ENCODE assay signal across 9 mouse cellular contexts in the genomic region with DNA sequence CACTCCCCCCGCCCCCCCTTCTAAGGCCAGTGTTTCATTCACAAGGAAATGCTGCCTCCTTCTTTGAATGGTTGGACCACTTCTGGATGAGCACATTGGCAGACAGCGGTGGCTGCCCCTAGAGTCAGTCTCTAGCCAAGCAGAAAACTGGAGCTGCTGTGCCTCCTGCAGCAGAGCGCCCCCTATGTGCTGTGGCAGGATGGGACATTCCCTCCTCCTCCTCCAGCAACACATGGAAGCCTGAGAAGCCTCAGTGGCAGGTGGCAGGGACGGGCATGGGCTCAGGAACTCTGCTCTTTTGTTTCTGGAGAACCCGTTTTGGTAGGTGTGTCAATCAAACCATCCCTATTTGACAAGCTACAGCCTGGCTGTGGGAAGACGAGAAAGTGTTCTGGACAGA. TPM values are rescaled to one million over a fixed set of nuclear protein-coding genes. Genes with fewer than 3 reads are reported as not detected.
DNase-seq lines count a peak whose midpoint lies in the region; ATAC-seq and TF ChIP-seq lines count a peak whose summit lies in the region.
"Had no signal": no experiment of that assay in that cellular context is flagged by ENCODE, and none has a peak within 500 bp of the region (broad histone marks: within the 10 kb centered on the region; RNA-seq: fewer than 3 reads in every experiment).

No protein-coding gene starts in this region.

- H3K27me3 ChIP-seq in hindbrain, postnatal 0 days (ENCODE audit: insufficient read depth, low read length) = no peaks in the 10 kb centered on the region
- no peaks in the 10 kb centered on the region for H3K27me3 ChIP-seq in hindbrain, embryonic 14.5 days (ENCODE audit: control insufficient read depth, insufficient read depth, low read length)
- H3K27me3 ChIP-seq in MEL (ENCODE audit: control insufficient read depth in 1 of 2, insufficient read depth in 2 of 2, low read length in 2 of 2) = no peaks in the 10 kb centered on the region
- H3K27me3 ChIP-seq in lung, embryonic 14.5 days (ENCODE audit: insufficient read depth, low read length) = no peaks in the 10 kb centered on the region

- H3K79me2 ChIP-seq in MEL (ENCODE audit: control insufficient read depth, insufficient read depth, low read length, poor library complexity) = peaks cover 96% of the 10 kb centered on the region

- no peak overlapping the region for H3K4me3 ChIP-seq in hindbrain, postnatal 0 days (ENCODE audit: low read length)
- no peak overlapping the region for H3K4me3 ChIP-seq in hindbrain, embryonic 14.5 days (replicated peaks; ENCODE audit: low read length)
- H3K4me3 ChIP-seq in MEL (ENCODE audit: control insufficient read depth in 1 of 2, insufficient read depth in 1 of 2, low read depth in 2 of 2, low read length in 2 of 2) = no peak overlapping the region
- no peak overlapping the region for H3K4me3 ChIP-seq in lung, embryonic 14.5 days (ENCODE audit: low read depth, low read length)

- no peak overlapping the region for H3K27ac ChIP-seq in hindbrain, postnatal 0 days
- no peak overlapping the region for H3K27ac ChIP-seq in hindbrain, embryonic 14.5 days
- 0 out of 2 replicates have a peak overlapping the region, but pooled peaks have one; percentile 4 for H3K27ac ChIP-seq in MEL (ENCODE audit: control insufficient read depth, low read depth, low read length)
- no peak overlapping the region for H3K27ac ChIP-seq in lung, embryonic 14.5 days (ENCODE audit: low read depth)

- no peak for TF ChIP-seq EP300 in MEL (IDR thresholded peaks at IDR 0.05; ENCODE audit: low read depth in 1 of 2, low read length in 2 of 2)

- TF ChIP-seq POLR2A in MEL (IDR thresholded peaks at IDR 0.05; ENCODE audit: control insufficient read depth in 1 of 2, insufficient read depth in 1 of 2, low read depth in 1 of 2, low read length in 2 of 2, poor library complexity in 1 of 2) = no peak

- TF ChIP-seq CTCF in hindbrain, postnatal 0 days (IDR thresholded peaks at IDR 0.05; ENCODE audit: low read depth) = peak; percentile 64
- TF ChIP-seq CTCF in MEL (IDR thresholded peaks at IDR 0.05 in 2 of 3, conservative IDR thresholded peaks at IDR 0.05 in 1 of 3; ENCODE audit: control insufficient read depth in 1 of 3, insufficient read depth in 1 of 3, low read depth in 2 of 3, low read length in 3 of 3, poor library complexity in 1 of 3, severe bottlenecking in 1 of 3) = peak; percentile 67 to 84 (median 68)
- peak; percentile 58 for TF ChIP-seq CTCF in lung, embryonic 14.5 days (IDR thresholded peaks at IDR 0.05; ENCODE audit: low read depth)

- H3K4me1 ChIP-seq in hindbrain, postnatal 0 days (ENCODE audit: insufficient read depth, low read length) = peaks cover 8% of the 10 kb centered on the region
- peaks cover 18% of the 10 kb centered on the region for H3K4me1 ChIP-seq in hindbrain, embryonic 14.5 days (replicated peaks; ENCODE audit: control insufficient read depth, insufficient read depth, low read length)
- H3K4me1 ChIP-seq in MEL (ENCODE audit: control insufficient read depth in 1 of 2, insufficient read depth in 2 of 2, low read length in 2 of 2) = peaks cover 32 to 66% of the 10 kb centered on the region in 2 experiments
- peaks cover 15% of the 10 kb centered on the region for H3K4me1 ChIP-seq in lung, embryonic 14.5 days (ENCODE audit: insufficient read depth)

- no peaks in the 10 kb centered on the region for H3K9me3 ChIP-seq in hindbrain, postnatal 0 days (ENCODE audit: low read length)
- H3K9me3 ChIP-seq in hindbrain, embryonic 14.5 days (ENCODE audit: control insufficient read depth, low read length) = no peaks in the 10 kb centered on the region
- H3K9me3 ChIP-seq in MEL (replicated peaks; ENCODE audit: insufficient read depth, low read length) = no peaks in the 10 kb centered on the region
- H3K9me3 ChIP-seq in lung, embryonic 14.5 days (ENCODE audit: low read depth, low read length) = no peaks in the 10 kb centered on the region

- TF ChIP-seq RAD21 in MEL (IDR thresholded peaks at IDR 0.05; ENCODE audit: low read depth, low read length) = no peak

- 68% methylated on average over 6 of the region's 6 CpGs for WGBS in hindbrain, postnatal 0 days
- WGBS in hindbrain, embryonic 14.5 days = 70% methylated on average over 6 of the region's 6 CpGs
- WGBS in lung, embryonic 14.5 days = 67% methylated on average over 6 of the region's 6 CpGs

- peak; percentile 20 for DNase-seq in adrenal gland, postnatal 10 days
- DNase-seq in adrenal gland, adult 2 months = no peak
- DNase-seq in hindbrain, postnatal 0 days (ENCODE audit: low spot score) = no peak
- no peak for DNase-seq in hindbrain, embryonic 14.5 days (ENCODE audit: low spot score)
- peak; percentile 67 for DNase-seq in MEL (ENCODE audit: low read depth, low spot score)
- DNase-seq in lung, embryonic 14.5 days = no peak
- DNase-seq in spleen, adult 18-20 months = no peak
- DNase-seq in embryo, embryonic 10 days (ENCODE audit: low spot score) = no peak

- H3K36me3 ChIP-seq in hindbrain, postnatal 0 days (ENCODE audit: insufficient read depth, low read length) = no peaks in the 10 kb centered on the region
- no peaks in the 10 kb centered on the region for H3K36me3 ChIP-seq in hindbrain, embryonic 14.5 days (replicated peaks; ENCODE audit: control insufficient read depth, insufficient read depth)
- H3K36me3 ChIP-seq in MEL (ENCODE audit: control insufficient read depth in 1 of 2, insufficient read depth in 2 of 2, low read length in 2 of 2) = peaks cover 12 to 58% of the 10 kb centered on the region in 2 experiments
- no peaks in the 10 kb centered on the region for H3K36me3 ChIP-seq in lung, embryonic 14.5 days (ENCODE audit: insufficient read depth)

- ATAC-seq in hindbrain, postnatal 0 days = no peak
- no peak for ATAC-seq in hindbrain, embryonic 14.5 days (ENCODE audit: low FRiP score)
- ATAC-seq in lung, embryonic 14.5 days (ENCODE audit: insufficient read depth) = no peak

- no peak overlapping the region for H3K9ac ChIP-seq in hindbrain, postnatal 0 days (replicated peaks; ENCODE audit: low read length)
- no peak overlapping the region for H3K9ac ChIP-seq in hindbrain, embryonic 14.5 days
- H3K9ac ChIP-seq in MEL (ENCODE audit: control insufficient read depth, low read depth, low read length, poor library complexity, severe bottlenecking) = no peak overlapping the region
- no peak overlapping the region for H3K9ac ChIP-seq in lung, embryonic 14.5 days

- no peak overlapping the region for H3K4me2 ChIP-seq in hindbrain, postnatal 0 days (ENCODE audit: low read depth, low read length)
- no peak overlapping the region for H3K4me2 ChIP-seq in hindbrain, embryonic 14.5 days (replicated peaks)
- H3K4me2 ChIP-seq in lung, embryonic 14.5 days = no peak overlapping the region

RNA-seq across cellular contexts. Expression of gene Sept8, which starts 5.8 kb away (rescaled TPM):
- 10 to 100 TPM; 41.2 to 49.2 TPM for total RNA-seq in adrenal gland, postnatal 10 days (2021)
- 10 to 100 TPM; 38.1 to 43.7 TPM for total RNA-seq in adrenal gland, adult 2 months (2021)
- 32.7 and 46.9 TPM in 2 replicates for polyA plus RNA-seq in adrenal gland, adult 2 months (2012; rRNA removed)
- total RNA-seq in hindbrain, postnatal 0 days (2014; rRNA removed) = 55.3 and 56.6 TPM in 2 replicates
- polyA plus RNA-seq in hindbrain, postnatal 0 days (2015; fragmentation: Nextera tagmentation; extraction: Ambion mirVana) = 19.1 and 20.9 TPM in 2 replicates
- 21.6 and 23.7 TPM in 2 replicates for polyA plus RNA-seq in hindbrain, embryonic 14.5 days (2014; fragmentation: Nextera tagmentation; extraction: Ambion mirVana)
- total RNA-seq in MEL (2012; rRNA removed) = 199 and 278 TPM in 2 replicates
- 100 to 1,000 TPM; 196 to 294 TPM for polyA plus RNA-seq in MEL (2012; ENCODE audit: insufficient read depth in 1 of 2, insufficient read length in 2 of 2, low read depth in 1 of 2, low replicate concordance in 2 of 2, missing spikeins in 1 of 2)
- 25.3 and 25.6 TPM in 2 replicates for polyA plus RNA-seq in lung, embryonic 14.5 days (2014; fragmentation: Nextera tagmentation; extraction: Ambion mirVana)

RNA-seq across cellular contexts. Expression of gene Kif3a, which starts 42.3 kb away (rescaled TPM):
- 10 to 100 TPM; 24.2 to 26.5 TPM for total RNA-seq in adrenal gland, postnatal 10 days (2021)
- 10 to 100 TPM; 23.0 to 29.8 TPM for total RNA-seq in adrenal gland, adult 2 months (2021)
- 3.1 and 3.6 TPM in 2 replicates for polyA plus RNA-seq in adrenal gland, adult 2 months (2012; rRNA removed)
- 73.7 and 82.9 TPM in 2 replicates for total RNA-seq in hindbrain, postnatal 0 days (2014; rRNA removed)
- 332 and 344 TPM in 2 replicates for polyA plus RNA-seq in hindbrain, postnatal 0 days (2015; fragmentation: Nextera tagmentation; extraction: Ambion mirVana)
- 278 and 302 TPM in 2 replicates for polyA plus RNA-seq in hindbrain, embryonic 14.5 days (2014; fragmentation: Nextera tagmentation; extraction: Ambion mirVana)
- 13.6 and 14.2 TPM in 2 replicates for total RNA-seq in MEL (2012; rRNA removed)
- polyA plus RNA-seq in MEL (2012; ENCODE audit: insufficient read depth in 1 of 2, insufficient read length in 2 of 2, low read depth in 1 of 2, low replicate concordance in 2 of 2, missing spikeins in 1 of 2) = 10 to 100 TPM; 17.1 to 88.3 TPM
- 67.9 and 69.7 TPM in 2 replicates for polyA plus RNA-seq in lung, embryonic 14.5 days (2014; fragmentation: Nextera tagmentation; extraction: Ambion mirVana)

RNA-seq across cellular contexts. Expression of gene Sowaha, which starts 44.8 kb away (rescaled TPM):
- under 1 TPM; 0.60 to 0.94 TPM for total RNA-seq in adrenal gland, postnatal 10 days (2021)
- under 1 TPM; 0.29 to 0.45 TPM for total RNA-seq in adrenal gland, adult 2 months (2021)
- 0.47 and 0.72 TPM in 2 replicates for polyA plus RNA-seq in adrenal gland, adult 2 months (2012; rRNA removed)
- total RNA-seq in hindbrain, postnatal 0 days (2014; rRNA removed) = 8.7 and 10.6 TPM in 2 replicates
- 4.1 and 4.2 TPM in 2 replicates for polyA plus RNA-seq in hindbrain, postnatal 0 days (2015; fragmentation: Nextera tagmentation; extraction: Ambion mirVana)
- 1.3 and 1.4 TPM in 2 replicates for polyA plus RNA-seq in hindbrain, embryonic 14.5 days (2014; fragmentation: Nextera tagmentation; extraction: Ambion mirVana)
- not detected in 2 replicates for total RNA-seq in MEL (2012; rRNA removed)
- not detected for polyA plus RNA-seq in MEL (2012; ENCODE audit: insufficient read depth in 1 of 2, insufficient read length in 2 of 2, low read depth in 1 of 2, low replicate concordance in 2 of 2, missing spikeins in 1 of 2)
- polyA plus RNA-seq in lung, embryonic 14.5 days (2014; fragmentation: Nextera tagmentation; extraction: Ambion mirVana) = 0.17 and 0.18 TPM in 2 replicates

RNA-seq across cellular contexts. Expression of gene Gm9945, which starts 44.9 kb away (rescaled TPM):
- not detected for total RNA-seq in adrenal gland, postnatal 10 days (2021)
- not detected for total RNA-seq in adrenal gland, adult 2 months (2021)
- polyA plus RNA-seq in adrenal gland, adult 2 months (2012; rRNA removed) = not detected in 2 replicates
- not detected in 2 replicates for total RNA-seq in hindbrain, postnatal 0 days (2014; rRNA removed)
- 0.39 and 0.53 TPM in 2 replicates for polyA plus RNA-seq in hindbrain, postnatal 0 days (2015; fragmentation: Nextera tagmentation; extraction: Ambion mirVana)
- 0.36 TPM in 1 of 2 replicates, not detected in the other for polyA plus RNA-seq in hindbrain, embryonic 14.5 days (2014; fragmentation: Nextera tagmentation; extraction: Ambion mirVana)
- not detected in 2 replicates for total RNA-seq in MEL (2012; rRNA removed)
- polyA plus RNA-seq in MEL (2012; ENCODE audit: insufficient read depth in 1 of 2, insufficient read length in 2 of 2, low read depth in 1 of 2, low replicate concordance in 2 of 2, missing spikeins in 1 of 2) = not detected
- polyA plus RNA-seq in lung, embryonic 14.5 days (2014; fragmentation: Nextera tagmentation; extraction: Ambion mirVana) = not detected in 2 replicates
- polyA plus RNA-seq: kidney, embryonic 14.5 days had no signal

RNA-seq across cellular contexts. Expression of gene Gm9837, which starts 54.6 kb away (rescaled TPM):
- total RNA-seq in adrenal gland, postnatal 10 days (2021) = not detected
- not detected for total RNA-seq in adrenal gland, adult 2 months (2021)
- not detected in 2 replicates for polyA plus RNA-seq in adrenal gland, adult 2 months (2012; rRNA removed)
- not detected in 2 replicates for total RNA-seq in hindbrain, postnatal 0 days (2014; rRNA removed)
- not detected in 2 replicates for polyA plus RNA-seq in hindbrain, postnatal 0 days (2015; fragmentation: Nextera tagmentation; extraction: Ambion mirVana)
- polyA plus RNA-seq in hindbrain, embryonic 14.5 days (2014; fragmentation: Nextera tagmentation; extraction: Ambion mirVana) = not detected in 2 replicates
- total RNA-seq in MEL (2012; rRNA removed) = not detected in 2 replicates
- polyA plus RNA-seq in MEL (2012; ENCODE audit: insufficient read depth in 1 of 2, insufficient read length in 2 of 2, low read depth in 1 of 2, low replicate concordance in 2 of 2, missing spikeins in 1 of 2) = not detected
- not detected in 2 replicates for polyA plus RNA-seq in lung, embryonic 14.5 days (2014; fragmentation: Nextera tagmentation; extraction: Ambion mirVana)
- polyA plus RNA-seq: kidney, embryonic 14.5 days had no signal

Comparison
In these comparisons a context has a peak if more than half of its experiments do, and no peak if none do; other contexts are left out.
1. DNase-seq: peak in adrenal gland, postnatal 10 days (single experiment) and MEL (single experiment); none in adrenal gland, adult 2 months (single experiment), hindbrain, postnatal 0 days (single experiment), hindbrain, embryonic 14.5 days (single experiment), lung, embryonic 14.5 days (single experiment), spleen, adult 18-20 months (0 of 2) and embryo, embryonic 10 days (single experiment).
2. Peak in every context shown above with its lines, with median percentiles within 50 percentile points of each other: CTCF ChIP-seq.